Mouse (Mus musculus): ENCODE data around the gene Tmem240. TPM values are rescaled to one million over a fixed set of nuclear protein-coding genes. Genes with fewer than 3 reads are reported as not detected.
"Not testable (repeated sequence)": the region's sequence is repeated elsewhere in the genome, so short reads cannot be mapped to it uniquely, and the experiment has no call there.

The Tmem240 gene
- polyA plus RNA-seq, 1 experiment from 2014 or later = 0.55 TPM

DNA sequence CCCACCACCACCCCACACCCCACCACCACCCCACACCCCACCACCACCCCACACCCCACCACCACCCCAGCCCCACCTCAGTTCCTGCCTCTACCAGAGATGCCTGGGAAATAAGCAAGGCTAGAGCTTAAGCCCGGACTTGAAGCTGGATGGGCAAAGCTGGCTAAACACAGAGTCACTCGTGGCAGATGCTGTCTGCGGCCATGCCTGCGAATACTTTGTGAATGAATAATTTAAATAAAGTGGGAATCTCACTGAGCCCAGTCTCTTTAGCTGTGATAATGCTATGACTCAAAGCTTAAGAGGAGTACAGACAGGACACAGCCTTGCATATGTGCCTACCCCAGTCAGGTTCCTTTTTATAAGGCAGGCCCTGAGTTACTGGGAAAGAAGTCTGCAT lies 44.9 kb downstream of the Tmem240 start:
- Histone ChIP-seq H3K9me3 (ENCODE audit: control insufficient read depth, low read length) (no peaks in the 10 kb centered on the region), H3K9ac (ENCODE audit: low read length) (no peak overlapping the region), H3K4me2 (ENCODE audit: low read length) (no peak overlapping the region), H3K27ac (ENCODE audit: low read depth) (no peak overlapping the region), H3K36me3 (ENCODE audit: control insufficient read depth, insufficient read depth, low read length) (no peaks in the 10 kb centered on the region), H3K4me1 (replicated peaks; ENCODE audit: control insufficient read depth, insufficient read depth, low read length) (peaks cover 18% of the 10 kb centered on the region), H3K4me3 (ENCODE audit: low read depth, low read length) (no peak overlapping the region), H3K27me3 (replicated peaks; ENCODE audit: control insufficient read depth, insufficient read depth, low read length) (no peaks in the 10 kb centered on the region)
- DNase-seq (ENCODE audit: low spot score) (no peak), ATAC-seq (replicated peaks; ENCODE audit: low FRiP score, low TSS enrichment, low read depth) (no peak)
- WGBS = 82% methylated on average over 4 of the region's 4 CpGs

DNA sequence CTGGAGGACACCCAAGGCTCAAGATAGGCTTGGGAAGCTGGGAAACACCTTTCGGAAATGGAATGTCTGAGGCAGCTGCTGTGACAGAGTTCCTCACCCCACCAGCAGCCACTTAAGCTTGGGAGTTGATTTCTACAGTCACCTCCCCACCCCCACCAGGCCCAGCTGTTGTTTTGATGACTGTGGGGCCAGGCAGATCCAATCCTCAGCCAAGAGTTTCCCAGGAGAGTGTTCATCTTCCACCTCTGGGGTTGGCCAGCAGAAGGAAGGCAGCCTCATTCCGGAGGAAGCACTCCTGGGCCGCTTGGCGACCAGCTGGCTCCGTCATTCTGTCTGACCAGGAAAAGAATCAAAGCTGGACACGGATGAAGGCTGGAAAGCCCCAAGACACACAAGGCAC lies 46.3 kb downstream of the Tmem240 start:
- H3K27me3 ChIP-seq (replicated peaks; ENCODE audit: control insufficient read depth, insufficient read depth, low read length) = no peaks in the 10 kb centered on the region
- H3K4me2 ChIP-seq (ENCODE audit: low read length) = no peak overlapping the region; the same call in 1 of the 2 replicates
- no peak overlapping the region for H3K4me3 ChIP-seq (ENCODE audit: low read depth, low read length)
- peak overlapping the region; percentile 61; the same call in 1 of the 2 replicates for H3K27ac ChIP-seq (ENCODE audit: low read depth)
- ATAC-seq (replicated peaks; ENCODE audit: low FRiP score, low TSS enrichment, low read depth) (no peak), DNase-seq (ENCODE audit: low spot score) (no peak)
- H3K9me3 ChIP-seq (ENCODE audit: control insufficient read depth, low read length) = no peaks in the 10 kb centered on the region
- no peaks in the 10 kb centered on the region for H3K36me3 ChIP-seq (ENCODE audit: control insufficient read depth, insufficient read depth, low read length)
- peaks cover 13% of the 10 kb centered on the region for H3K4me1 ChIP-seq (replicated peaks; ENCODE audit: control insufficient read depth, insufficient read depth, low read length)
- WGBS = 25% methylated on average over 6 of the region's 6 CpGs
- 0 out of 2 replicates have a peak overlapping the region, but pooled peaks have one; percentile 10 for H3K9ac ChIP-seq (ENCODE audit: low read length)

DNA sequence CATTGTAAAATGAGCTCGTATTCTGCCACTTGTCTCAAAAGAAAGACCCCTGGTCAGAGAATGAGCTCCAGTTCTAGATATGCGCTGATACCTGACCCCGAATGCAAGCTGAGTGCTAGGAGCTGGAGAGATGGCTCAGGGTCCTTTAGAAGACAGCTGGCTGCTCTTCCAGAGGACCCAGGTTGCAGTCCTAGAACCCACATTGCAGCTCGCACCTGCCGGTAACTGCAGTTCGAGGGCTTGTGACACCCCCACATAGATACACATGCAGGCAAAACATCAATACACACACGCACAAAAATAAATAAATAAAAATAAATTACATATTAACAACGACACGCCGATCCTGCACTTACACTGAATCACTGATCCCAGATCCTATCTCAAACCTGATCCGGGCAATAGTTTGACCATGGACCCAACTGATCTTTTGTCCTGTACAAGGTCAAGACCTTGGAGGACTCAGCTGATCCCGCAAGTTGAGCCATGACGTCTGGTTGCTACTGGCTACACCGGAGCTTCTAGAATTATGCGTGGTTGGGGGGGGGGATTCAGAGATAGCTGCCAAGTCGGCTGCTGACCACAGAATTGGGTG lies 49.0 kb downstream of the Tmem240 start:
- Histone ChIP-seq H3K4me3 (ENCODE audit: low read depth, low read length) (peak overlapping the region; percentile 71), H3K4me1 (replicated peaks; ENCODE audit: control insufficient read depth, insufficient read depth, low read length) (peaks cover 13% of the 10 kb centered on the region), H3K9ac (ENCODE audit: low read length) (peak overlapping the region; percentile 74), H3K36me3 (ENCODE audit: control insufficient read depth, insufficient read depth, low read length) (no peaks in the 10 kb centered on the region), H3K27ac (ENCODE audit: low read depth) (peak overlapping the region; percentile 85; the same call in 1 of the 2 replicates), H3K4me2 (ENCODE audit: low read length) (peak overlapping the region; percentile 71), H3K27me3 (replicated peaks; ENCODE audit: control insufficient read depth, insufficient read depth, low read length) (no peaks in the 10 kb centered on the region), H3K9me3 (ENCODE audit: control insufficient read depth, low read length) (no peaks in the 10 kb centered on the region)
- DNase-seq (ENCODE audit: low spot score) = no peak
- 38% methylated on average over 16 of the region's 16 CpGs for WGBS
- no peak for ATAC-seq (replicated peaks; ENCODE audit: low FRiP score, low TSS enrichment, low read depth)

- DNase-seq (ENCODE audit: low spot score) (peak; percentile 94), ATAC-seq (replicated peaks; ENCODE audit: low FRiP score, low TSS enrichment, low read depth) (peak; percentile 84)
- no peaks in the 10 kb centered on the region for H3K27me3 ChIP-seq (replicated peaks; ENCODE audit: control insufficient read depth, insufficient read depth, low read length)
- H3K4me2 ChIP-seq (ENCODE audit: low read length) = peak overlapping the region; percentile 71
- WGBS = under 1% methylated on average over 52 of the region's 52 CpGs
- H3K9ac ChIP-seq (ENCODE audit: low read length) = peak overlapping the region; percentile 74
- peak overlapping the region; percentile 85 for H3K27ac ChIP-seq (ENCODE audit: low read depth)
- peak overlapping the region; percentile 71 for H3K4me3 ChIP-seq (ENCODE audit: low read depth, low read length)
- no peaks in the 10 kb centered on the region for H3K36me3 ChIP-seq (ENCODE audit: control insufficient read depth, insufficient read depth, low read length)
- no peaks in the 10 kb centered on the region for H3K9me3 ChIP-seq (ENCODE audit: control insufficient read depth, low read length)
- peaks cover 13% of the 10 kb centered on the region for H3K4me1 ChIP-seq (replicated peaks; ENCODE audit: control insufficient read depth, insufficient read depth, low read length)
These were observed 49.6 kb downstream of the Tmem240 start for GRCm38 (mm10) chr4:155784081-155784701.

GRCm38 (mm10) chr4:155785246-155785645 lies 50.6 kb downstream of the Tmem240 start:
- Histone ChIP-seq H3K9ac (ENCODE audit: low read length) (no peak overlapping the region), H3K36me3 (ENCODE audit: control insufficient read depth, insufficient read depth, low read length) (no peaks in the 10 kb centered on the region), H3K4me3 (ENCODE audit: low read depth, low read length) (no peak overlapping the region), H3K27ac (ENCODE audit: low read depth) (no peak overlapping the region), H3K4me2 (ENCODE audit: low read length) (no peak overlapping the region), H3K27me3 (replicated peaks; ENCODE audit: control insufficient read depth, insufficient read depth, low read length) (no peaks in the 10 kb centered on the region), H3K4me1 (replicated peaks; ENCODE audit: control insufficient read depth, insufficient read depth, low read length) (peaks cover 13% of the 10 kb centered on the region), H3K9me3 (ENCODE audit: control insufficient read depth, low read length) (no peaks in the 10 kb centered on the region)
- DNase-seq (ENCODE audit: low spot score) = no peak
- 82% methylated on average over 10 of the region's 10 CpGs for WGBS
- no peak for ATAC-seq (replicated peaks; ENCODE audit: low FRiP score, low TSS enrichment, low read depth)

- Histone ChIP-seq H3K9me3 (ENCODE audit: control insufficient read depth, low read length) (no peaks in the 10 kb centered on the region), H3K4me1 (replicated peaks; ENCODE audit: control insufficient read depth, insufficient read depth, low read length) (peaks cover 11% of the 10 kb centered on the region), H3K4me2 (ENCODE audit: low read length) (peak within 1 kb of the TSS; percentile 71), H3K27me3 (replicated peaks; ENCODE audit: control insufficient read depth, insufficient read depth, low read length) (no peaks in the 10 kb centered on the region), H3K27ac (ENCODE audit: low read depth) (no peak within 1 kb of the TSS), H3K4me3 (ENCODE audit: low read depth, low read length) (peak within 1 kb of the TSS; percentile 71; the same call in 1 of the 2 replicates), H3K36me3 (ENCODE audit: control insufficient read depth, insufficient read depth, low read length) (no peaks in the 10 kb centered on the region), H3K9ac (ENCODE audit: low read length) (peak within 1 kb of the TSS; percentile 74)
- 65% methylated on average over 5 of the region's 5 CpGs for WGBS
- DNase-seq (ENCODE audit: low spot score) (no peak), ATAC-seq (replicated peaks; ENCODE audit: low FRiP score, low TSS enrichment, low read depth) (no peak)
These were observed 51.2 kb downstream of the Tmem240 start, which contains the start of gene Tmem88b for GRCm38 (mm10) chr4:155785819-155786218. Gene Tmem88b, minus strand, starts transcription at chr4:155785874.

GRCm38 (mm10) chr4:155788300-155788699 lies 53.7 kb downstream of the Tmem240 start:
- Histone ChIP-seq H3K4me3 (ENCODE audit: low read depth, low read length) (no peak overlapping the region), H3K4me1 (replicated peaks; ENCODE audit: control insufficient read depth, insufficient read depth, low read length) (peaks cover 6% of the 10 kb centered on the region), H3K27ac (ENCODE audit: low read depth) (no peak overlapping the region), H3K27me3 (replicated peaks; ENCODE audit: control insufficient read depth, insufficient read depth, low read length) (no peaks in the 10 kb centered on the region), H3K9ac (ENCODE audit: low read length) (no peak overlapping the region), H3K9me3 (ENCODE audit: control insufficient read depth, low read length) (no peaks in the 10 kb centered on the region), H3K4me2 (ENCODE audit: low read length) (no peak overlapping the region), H3K36me3 (ENCODE audit: control insufficient read depth, insufficient read depth, low read length) (no peaks in the 10 kb centered on the region)
- no peak for ATAC-seq (replicated peaks; ENCODE audit: low FRiP score, low TSS enrichment, low read depth)
- WGBS = 67% methylated on average over 3 of the region's 3 CpGs
- no peak for DNase-seq (ENCODE audit: low spot score)

GRCm38 (mm10) chr4:155788833-155789232 lies 54.2 kb downstream of the Tmem240 start:
- H3K4me2 ChIP-seq (ENCODE audit: low read length); H3K4me3 ChIP-seq (ENCODE audit: low read depth, low read length); H3K9me3 ChIP-seq (ENCODE audit: control insufficient read depth, low read length); H3K9ac ChIP-seq (ENCODE audit: low read length); H3K36me3 ChIP-seq (ENCODE audit: control insufficient read depth, insufficient read depth, low read length); H3K27me3 ChIP-seq (replicated peaks; ENCODE audit: control insufficient read depth, insufficient read depth, low read length); ATAC-seq (replicated peaks; ENCODE audit: low FRiP score, low TSS enrichment, low read depth); H3K27ac ChIP-seq (ENCODE audit: low read depth); DNase-seq (ENCODE audit: low spot score); H3K4me1 ChIP-seq (replicated peaks; ENCODE audit: control insufficient read depth, insufficient read depth, low read length): not testable (repeated sequence)
- WGBS = 80% methylated on average over 4 of the region's 4 CpGs
